Mouse (Mus musculus) Patski (cell line): Measurements from ENCODE around the gene Lrp1. TPM values are rescaled to one million over a fixed set of nuclear protein-coding genes. Genes with fewer than 3 reads are reported as not detected.

ENCODE experiments used
- ATAC-seq: fragments of 100-300 bp; one replicate; pipeline ENCODE4 v1.8.0; 2021
- CTCF ChIA-PET: fragments of 350-600 bp; sonication (Branson Sonifier 250); formaldehyde crosslinking; loops from one replicate; lab custom pipeline; 2022; ENCODE audit warnings: inconsistent platforms; lab: Charles Lee
- POLR2A ChIA-PET: fragments of 350-600 bp; sonication (Branson Sonifier 250); formaldehyde crosslinking; loops from one replicate; lab custom pipeline; 2022; ENCODE audit warnings: antibody characterized with exemption, inconsistent platforms; lab: Charles Lee
- DNase-seq: peaks from one replicate; pipeline ENCODE4 v3.0.0-alpha.2; 2011; ENCODE audit warnings: low read depth, low spot score
- H3K27me3 ChIP-seq: fragments of 371-371 bp; one replicate; pipeline ENCODE4 v1.5.1; 2021
- CTCF ChIP-seq: fragments of 100-300 bp; IDR thresholded peaks from one replicate; pipeline ENCODE4 v1.5.1; 2021
- in situ Hi-C: fragments of 300-500 bp; cut with MboI; formaldehyde crosslinking; loops from 3 replicates; pipeline ENCODE4 v1.11.1; 2018; ENCODE audit warnings: low pct_unique_long_range_greater_than_20kb, mixed read lengths
- polyA plus RNA-seq: library from polyadenylated mRNA; unstranded; gene quantifications from one replicate; pipeline ENCODE4 v1.2.3, GENCODE M21; 2021

Gene Lrp1
- polyA plus RNA-seq, 1 experiment from 2014 or later, result 62.5 TPM

- in situ Hi-C loops, result loop anchor here (5.0 kb wide), 1 partner anchor 34 kb away; no protein-coding TSS in a partner anchor
- ChIA-PET POLR2A (no interaction called here), CTCF (interaction anchor here (2.3 to 5.5 kb wide), 2 partner anchors 8 to 29 kb away, joined by 10 to 34 read pairs; no protein-coding TSS in a partner anchor)
- ATAC-seq (no peak), DNase-seq (no peak)
- no peak for TF ChIP-seq CTCF
- no peaks in the 10 kb centered on the region for H3K27me3 ChIP-seq
These were observed 112.7 kb downstream of the Lrp1 start for GRCm38 (mm10) chr10:127508239-127508638.

GRCm38 (mm10) chr10:127500894-127501893 lies 119.8 kb downstream of the Lrp1 start, which contains the start of gene Stac3:
Stac3 (plus strand) TSS chr10:127501686.
- CTCF ChIA-PET, result interaction anchor here (0.8 to 5.9 kb wide), 6 partner anchors 8 to 55 kb away, joined by 3 to 47 read pairs (median 6); no protein-coding TSS in a partner anchor
- no peak for TF ChIP-seq CTCF

GRCm38 (mm10) chr10:127500042-127500441 lies 120.9 kb downstream of the Lrp1 start:
- DNase-seq (no peak), ATAC-seq (no peak)
- POLR2A ChIA-PET, result no interaction called here
- in situ Hi-C loops, result no loop called here
- no peak for TF ChIP-seq CTCF
- no peaks in the 10 kb centered on the region for H3K27me3 ChIP-seq
- CTCF ChIA-PET, result interaction anchor here (0.8 to 5.9 kb wide), 4 partner anchors 9 to 55 kb away, joined by 3 to 47 read pairs (median 12); no protein-coding TSS in a partner anchor

More at GRCm38 (mm10) chr10:127500894-127501893, 119.8 kb downstream of the Lrp1 start, which contains the start of gene Stac3:
- ATAC-seq, result no peak
- in situ Hi-C loops, result no loop called here
- no peak for DNase-seq
- POLR2A ChIA-PET, result interaction anchor here (0.9 kb wide), 1 partner anchor 26 kb away, joined by 3 read pairs; no protein-coding TSS in a partner anchor
- H3K27me3 ChIP-seq, result no peaks in the 10 kb centered on the region

GRCm38 (mm10) chr10:127499516-127499915 lies 121.4 kb downstream of the Lrp1 start:
- no peak for DNase-seq

DNA sequence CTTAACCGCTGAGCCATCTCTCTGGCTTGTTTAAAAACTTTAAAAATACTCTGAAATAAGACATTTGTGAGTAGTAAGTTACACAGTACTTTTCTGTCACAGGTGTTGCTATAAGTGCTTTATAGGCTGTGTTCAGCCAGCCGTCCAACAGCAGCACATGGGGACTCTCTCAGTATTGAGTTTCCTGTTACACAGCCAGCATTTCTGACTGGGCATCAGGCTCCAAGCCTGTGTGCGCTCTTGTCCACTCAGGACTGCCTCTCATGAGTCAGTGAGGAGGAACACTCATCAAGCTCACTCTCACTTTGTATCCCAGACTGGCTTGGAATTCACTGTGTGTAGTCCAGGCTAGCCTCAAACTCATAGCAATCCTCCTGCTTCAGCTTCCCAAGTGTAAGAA lies 124.8 kb downstream of the Lrp1 start:
- no peak for TF ChIP-seq CTCF
- ATAC-seq, result no peak
- no peaks in the 10 kb centered on the region for H3K27me3 ChIP-seq
- CTCF ChIA-PET, result interaction anchor here (0.7 to 1.8 kb wide), 2 partner anchors 17 to 27 kb away, joined by 3 to 8 read pairs; partner anchors contain the start of gene Shmt2
- POLR2A ChIA-PET, result interaction anchor here (0.5 to 1.3 kb wide), 2 partner anchors 10 to 13 kb away, joined by 3 to 4 read pairs; no protein-coding TSS in a partner anchor
- no peak for DNase-seq
- in situ Hi-C loops, result no loop called here

More at GRCm38 (mm10) chr10:127499516-127499915, 121.4 kb downstream of the Lrp1 start:
- ChIA-PET CTCF (interaction anchor here (1.9 to 5.9 kb wide), 2 partner anchors 9 to 14 kb away, joined by 10 to 47 read pairs; no protein-coding TSS in a partner anchor), POLR2A (no interaction called here)
- in situ Hi-C loops, result no loop called here
- no peaks in the 10 kb centered on the region for H3K27me3 ChIP-seq
- TF ChIP-seq CTCF, result no peak
- ATAC-seq, result no peak

GRCm38 (mm10) chr10:127492118-127492517 lies 128.8 kb downstream of the Lrp1 start:
- no peak for TF ChIP-seq CTCF
- ChIA-PET CTCF (interaction anchor here (1.8 to 2.2 kb wide), 2 partner anchors 13 to 21 kb away, joined by 6 to 11 read pairs; no protein-coding TSS in a partner anchor), POLR2A (no interaction called here)
- DNase-seq, result no peak
- in situ Hi-C loops, result no loop called here
- ATAC-seq, result no peak
- no peaks in the 10 kb centered on the region for H3K27me3 ChIP-seq

GRCm38 (mm10) chr10:127491128-127491512 lies 129.8 kb downstream of the Lrp1 start:
- POLR2A ChIA-PET, result interaction anchor here (0.6 kb wide), 1 partner anchor 338 kb away, joined by 4 read pairs; no protein-coding TSS in a partner anchor
- no peak for TF ChIP-seq CTCF
- DNase-seq, result no peak
- H3K27me3 ChIP-seq, result no peaks in the 10 kb centered on the region
- ATAC-seq, result no peak
- in situ Hi-C loops, result no loop called here
- CTCF ChIA-PET, result interaction anchor here (1.6 to 2.2 kb wide), 4 partner anchors 10 to 46 kb away, joined by 5 to 11 read pairs (median 6); no protein-coding TSS in a partner anchor

DNA sequence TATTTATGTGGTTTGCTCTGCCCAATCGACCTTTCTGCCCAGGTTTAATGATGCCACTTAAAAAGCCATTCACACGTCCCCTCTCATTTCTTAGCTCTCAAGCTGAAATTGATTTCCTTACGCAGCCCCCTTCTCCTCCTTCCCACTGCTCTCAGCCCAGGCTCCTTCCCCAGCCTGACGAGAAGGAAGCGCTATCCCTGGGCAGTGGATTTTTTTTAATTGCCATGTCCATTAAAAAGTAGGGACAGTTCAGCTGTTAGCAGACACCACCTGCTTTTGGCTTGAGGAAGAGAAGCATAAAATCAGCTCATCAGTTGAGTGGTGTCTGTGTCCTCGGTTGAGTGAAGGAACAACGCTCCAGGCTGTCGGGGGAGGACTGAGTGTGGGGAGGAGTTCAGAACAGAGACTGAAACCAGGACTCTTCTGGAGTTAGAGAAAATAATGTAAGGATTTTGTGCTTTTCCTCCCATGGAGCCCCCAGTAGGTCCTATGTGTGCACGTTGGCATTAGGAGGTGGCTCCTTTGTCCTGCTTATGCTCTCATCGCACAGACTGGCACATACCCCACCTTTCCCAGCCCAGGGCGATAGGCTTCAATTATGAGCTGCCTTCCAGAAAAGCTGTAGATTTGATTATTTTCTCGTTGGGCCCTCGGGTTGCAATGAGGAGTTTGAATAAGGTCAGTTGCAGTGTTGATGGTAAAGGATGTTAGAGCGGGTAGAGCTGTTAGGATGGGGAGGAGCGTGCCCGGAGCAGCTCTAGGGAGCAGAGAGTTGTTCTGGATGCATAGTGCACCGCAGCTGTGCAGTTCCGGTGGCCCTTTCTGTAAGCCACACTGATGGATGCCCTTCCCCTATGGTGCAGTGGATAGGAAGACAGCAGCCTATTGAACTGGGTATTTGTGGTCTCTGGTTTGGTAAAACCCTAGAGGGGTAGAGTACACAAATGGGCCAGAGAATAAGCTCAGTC lies 130.5 kb downstream of the Lrp1 start:
- CTCF ChIA-PET, result interaction anchor here (1.6 to 2.2 kb wide), 4 partner anchors 10 to 47 kb away, joined by 5 to 11 read pairs (median 6); no protein-coding TSS in a partner anchor
- POLR2A ChIA-PET, result interaction anchor here (0.6 kb wide), 1 partner anchor 338 kb away, joined by 4 read pairs; no protein-coding TSS in a partner anchor
- DNase-seq, result no peak
- H3K27me3 ChIP-seq, result no peaks in the 10 kb centered on the region
- in situ Hi-C loops, result no loop called here
- ATAC-seq, result no peak
- no peak for TF ChIP-seq CTCF

DNA sequence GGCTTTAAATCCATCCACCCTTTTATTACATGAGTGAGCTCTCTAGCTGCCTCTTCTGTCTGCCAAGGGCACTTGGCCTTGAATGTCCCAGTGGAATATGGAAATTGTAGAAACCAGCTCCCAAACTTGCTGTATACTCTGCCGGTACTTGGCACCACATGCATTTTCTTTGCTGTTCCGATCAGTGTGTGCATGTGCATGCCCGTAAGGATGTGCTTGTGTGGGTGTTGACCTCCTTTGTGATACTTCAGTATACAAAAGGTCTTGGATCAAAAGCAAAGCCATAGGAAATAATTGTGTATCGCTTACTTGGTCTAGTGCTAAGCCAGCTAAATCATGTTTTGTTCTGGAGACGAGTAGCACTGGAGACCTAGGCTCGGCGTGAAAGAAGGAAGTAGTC lies 132.1 kb downstream of the Lrp1 start:
- in situ Hi-C loops, result no loop called here
- ATAC-seq, result no peak
- DNase-seq, result no peak
- no peak for TF ChIP-seq CTCF
- ChIA-PET POLR2A (no interaction called here), CTCF (interaction anchor here (1.1 kb wide), 1 partner anchor 24 kb away, joined by 3 read pairs; no protein-coding TSS in a partner anchor)
- H3K27me3 ChIP-seq, result no peaks in the 10 kb centered on the region

Other genes with a start within 250 kb of the Lrp1 start
- gene R3hdm2, start 240.8 kb downstream of the Lrp1 start, polyA plus RNA-seq, result 98.4 TPM
- gene Stac3, start 119.5 kb downstream of the Lrp1 start, polyA plus RNA-seq, result 0.80 TPM
- gene Ndufa4l2, start 106.2 kb downstream of the Lrp1 start, polyA plus RNA-seq, result 0.18 TPM
- gene Shmt2, start 98.7 kb downstream of the Lrp1 start, polyA plus RNA-seq, result 144 TPM
- gene Nxph4, start 86.6 kb downstream of the Lrp1 start, polyA plus RNA-seq, result 6.0 TPM
- gene Stat6, start 21.8 kb upstream of the Lrp1 start, polyA plus RNA-seq, result 67.3 TPM
- 8.0 TPM for gene Nemp1, start 45.8 kb upstream of the Lrp1 start, polyA plus RNA-seq
- gene Nab2, start 47.4 kb upstream of the Lrp1 start, polyA plus RNA-seq, result 31.8 TPM
- 0.17 TPM for gene Myo1a, start 84.0 kb upstream of the Lrp1 start, polyA plus RNA-seq
- gene Tac2, start 103.3 kb upstream of the Lrp1 start, polyA plus RNA-seq, result not detected
- gene Zbtb39, start 118.4 kb upstream of the Lrp1 start, polyA plus RNA-seq, result 7.5 TPM
- gene Gpr182, start 130.6 kb upstream of the Lrp1 start, polyA plus RNA-seq, result 0.49 TPM
- 0.05 TPM for gene Rdh1, start 138.6 kb upstream of the Lrp1 start, polyA plus RNA-seq
- 0.18 TPM for gene Rdh16f1, start 138.6 kb upstream of the Lrp1 start, polyA plus RNA-seq
- not detected for gene Rdh9, start 155.2 kb upstream of the Lrp1 start, polyA plus RNA-seq
- gene Rdh16, start 180.0 kb upstream of the Lrp1 start, polyA plus RNA-seq, result 0.03 TPM
- not detected for gene Rdh19, start 228.8 kb upstream of the Lrp1 start, polyA plus RNA-seq
- gene Rdh16f2, start 245.3 kb upstream of the Lrp1 start, polyA plus RNA-seq, result not detected